Mouse (Mus musculus): Measurements from ENCODE around the gene Kif3c. TPM values are rescaled to one million over a fixed set of nuclear protein-coding genes. Genes with fewer than 3 reads are reported as not detected.

Kif3c gene
- total RNA-seq (2014; fragmentation: Nextera tagmentation) (2.7 and 7.8 TPM in 2 replicates), total RNA-seq (2017) (3.3 and 4.4 TPM in 2 replicates)

- peak; percentile 74 for ATAC-seq (replicated peaks; ENCODE audit: poor library complexity, severe bottlenecking)
Observed at GRCm38 (mm10) chr12:3364508-3365448, at the start of gene Kif3c. Gene Kif3c (plus strand): TSS chr12:3365132.

- ATAC-seq (replicated peaks; ENCODE audit: poor library complexity, severe bottlenecking): no peak
Observed at GRCm38 (mm10) chr12:3316083-3316482, 48.8 kb upstream of the Kif3c start.

GRCm38 (mm10) chr12:3316937-3317336 is 48.0 kb upstream of the Kif3c start:
- no peak for ATAC-seq (replicated peaks; ENCODE audit: poor library complexity, severe bottlenecking)

GRCm38 (mm10) chr12:3319377-3319776 is 45.6 kb upstream of the Kif3c start:
- ATAC-seq (replicated peaks; ENCODE audit: poor library complexity, severe bottlenecking): no peak

- no peak for ATAC-seq (replicated peaks; ENCODE audit: poor library complexity, severe bottlenecking)
Observed at GRCm38 (mm10) chr12:3323241-3323640, 41.7 kb upstream of the Kif3c start.

- no peak for ATAC-seq (replicated peaks; ENCODE audit: poor library complexity, severe bottlenecking)
Observed at GRCm38 (mm10) chr12:3325232-3325631, 39.7 kb upstream of the Kif3c start.

- no peak for ATAC-seq (replicated peaks; ENCODE audit: poor library complexity, severe bottlenecking)
Observed at GRCm38 (mm10) chr12:3329677-3330076, 35.3 kb upstream of the Kif3c start.

GRCm38 (mm10) chr12:3338931-3339330 is 26.0 kb upstream of the Kif3c start:
- ATAC-seq (replicated peaks; ENCODE audit: poor library complexity, severe bottlenecking): no peak

GRCm38 (mm10) chr12:3344155-3344554 is 20.8 kb upstream of the Kif3c start:
- ATAC-seq (replicated peaks; ENCODE audit: poor library complexity, severe bottlenecking): no peak

- no peak for ATAC-seq (replicated peaks; ENCODE audit: poor library complexity, severe bottlenecking)
Observed at GRCm38 (mm10) chr12:3345038-3345437, 19.9 kb upstream of the Kif3c start.

- no peak for ATAC-seq (replicated peaks; ENCODE audit: poor library complexity, severe bottlenecking)
Observed at GRCm38 (mm10) chr12:3347682-3348081, 17.2 kb upstream of the Kif3c start.

- ATAC-seq (replicated peaks; ENCODE audit: poor library complexity, severe bottlenecking): peak; percentile 93
Observed at GRCm38 (mm10) chr12:3349387-3349786, 15.5 kb upstream of the Kif3c start.

GRCm38 (mm10) chr12:3350136-3350535 is 14.8 kb upstream of the Kif3c start:
- 0 out of 2 replicates have a peak, but pooled peaks have one; percentile 17 for ATAC-seq (replicated peaks; ENCODE audit: poor library complexity, severe bottlenecking)

GRCm38 (mm10) chr12:3352216-3352615 is 12.7 kb upstream of the Kif3c start:
- no peak for ATAC-seq (replicated peaks; ENCODE audit: poor library complexity, severe bottlenecking)

- peak; percentile 16; the same call in 1 of the 2 replicates for ATAC-seq (replicated peaks; ENCODE audit: poor library complexity, severe bottlenecking)
Observed at GRCm38 (mm10) chr12:3355068-3355467, 9.9 kb upstream of the Kif3c start.

- ATAC-seq (replicated peaks; ENCODE audit: poor library complexity, severe bottlenecking): peak; percentile 54
Observed at GRCm38 (mm10) chr12:3356824-3357223, 8.1 kb upstream of the Kif3c start.

- ATAC-seq (replicated peaks; ENCODE audit: poor library complexity, severe bottlenecking): 0 out of 2 replicates have a peak, but pooled peaks have one; percentile 35
Observed at GRCm38 (mm10) chr12:3359302-3359701, 5.6 kb upstream of the Kif3c start.

- ATAC-seq (replicated peaks; ENCODE audit: poor library complexity, severe bottlenecking): peak; percentile 61
Observed at GRCm38 (mm10) chr12:3360043-3360442, 4.9 kb upstream of the Kif3c start.

- no peak for ATAC-seq (replicated peaks; ENCODE audit: poor library complexity, severe bottlenecking)
Observed at GRCm38 (mm10) chr12:3364076-3364475, 856 bp upstream of the Kif3c start.

- ATAC-seq (replicated peaks; ENCODE audit: poor library complexity, severe bottlenecking): peak; percentile 35
Observed at GRCm38 (mm10) chr12:3365449-3366189, 687 bp downstream of the Kif3c start.
